Mouse (Mus musculus) hindbrain, embryonic 10.5 days (tissue): ENCODE measurements around the gene Smagp. TPM values are rescaled to one million over a fixed set of nuclear protein-coding genes. Genes with fewer than 3 reads are reported as not detected.

ENCODE experiments used
- polyA plus RNA-seq: library from polyadenylated mRNA; unstranded; fragments of >200 nt; fragmentation: Nextera tagmentation; extraction: Ambion mirVana; gene quantifications from 2 replicates; pipeline ENCODE4 v1.2.1, GENCODE M21; 2016

The Smagp gene
- polyA plus RNA-seq, 1 experiment from 2014 or later, result 5.7 TPM

Other genes starting within 250 kb of the Smagp start
- gene Gm5475, start 214.8 kb downstream of the Smagp start, polyA plus RNA-seq, result not detected in 2 replicates
- 25.1 and 26.2 TPM in 2 replicates for gene Slc11a2, start 211.9 kb downstream of the Smagp start, polyA plus RNA-seq
- gene Letmd1, start 167.9 kb downstream of the Smagp start, polyA plus RNA-seq, result 38.0 and 41.2 TPM in 2 replicates
- gene Csrnp2, start 141.5 kb downstream of the Smagp start, polyA plus RNA-seq, result 20.9 and 26.2 TPM in 2 replicates
- 34.6 and 36.9 TPM in 2 replicates for gene Tfcp2, start 84.9 kb downstream of the Smagp start, polyA plus RNA-seq
- gene Pou6f1, start 37.0 kb downstream of the Smagp start, polyA plus RNA-seq, result 4.5 and 9.8 TPM in 2 replicates
- gene Dazap2, start 21.6 kb downstream of the Smagp start, polyA plus RNA-seq, result 231 and 240 TPM in 2 replicates
- 4.0 and 4.5 TPM in 2 replicates for gene Bin2, start 32.6 kb upstream of the Smagp start, polyA plus RNA-seq
- gene Cela1, start 51.0 kb upstream of the Smagp start, polyA plus RNA-seq, result 1.6 and 2.8 TPM in 2 replicates
- gene Galnt6, start 92.4 kb upstream of the Smagp start, polyA plus RNA-seq, result 0.05 and 0.11 TPM in 2 replicates
- 9.5 and 10.0 TPM in 2 replicates for gene Slc4a8, start 124.8 kb upstream of the Smagp start, polyA plus RNA-seq
- 15.2 and 15.7 TPM in 2 replicates for gene Scn8a, start 232.9 kb upstream of the Smagp start, polyA plus RNA-seq